Mouse (Mus musculus) mesoderm, embryonic 11.5 days (tissue): ENCODE measurements around the gene Itpr2.
A peak's percentile ranks its signal among the peaks of the same experiment; 100 is the strongest.

Experiments used
- DNase-seq: peaks from one replicate; pipeline ENCODE4 v3.0.0-alpha.2; 2012; ENCODE audit warnings: low read depth, low spot score

The Itpr2 gene

GRCm38 (mm10) chr6:146509891-146510290 is 7.9 kb upstream of the Itpr2 start:
- no peak for DNase-seq

- no peak for DNase-seq
These were observed 2.4 kb upstream of the Itpr2 start for GRCm38 (mm10) chr6:146504459-146504858.

GRCm38 (mm10) chr6:146502856-146503255 is 833 bp upstream of the Itpr2 start:
- no peak for DNase-seq

GRCm38 (mm10) chr6:146501316-146501865 is 632 bp downstream of the Itpr2 start:
- peak; percentile 30 for DNase-seq

- no peak for DNase-seq
These were observed 1.3 kb downstream of the Itpr2 start for GRCm38 (mm10) chr6:146500771-146501170.

- no peak for DNase-seq
These were observed 1.8 kb downstream of the Itpr2 start for GRCm38 (mm10) chr6:146500206-146500605.

GRCm38 (mm10) chr6:146499566-146499965 is 2.5 kb downstream of the Itpr2 start:
- no peak for DNase-seq

GRCm38 (mm10) chr6:146498416-146498815 is 3.6 kb downstream of the Itpr2 start:
- DNase-seq, result no peak

GRCm38 (mm10) chr6:146497866-146498265 is 4.2 kb downstream of the Itpr2 start:
- no peak for DNase-seq

GRCm38 (mm10) chr6:146497435-146497834 is 4.6 kb downstream of the Itpr2 start:
- DNase-seq, result no peak

GRCm38 (mm10) chr6:146491680-146492079 is 10.3 kb downstream of the Itpr2 start:
- DNase-seq, result no peak

GRCm38 (mm10) chr6:146490416-146490960 is 11.5 kb downstream of the Itpr2 start:
- no peak for DNase-seq

GRCm38 (mm10) chr6:146489841-146490240 is 12.2 kb downstream of the Itpr2 start:
- DNase-seq, result no peak

GRCm38 (mm10) chr6:146488749-146489148 is 13.3 kb downstream of the Itpr2 start:
- no peak for DNase-seq

- DNase-seq, result no peak
These were observed 14.9 kb downstream of the Itpr2 start for GRCm38 (mm10) chr6:146487079-146487478.

- no peak for DNase-seq
These were observed 15.9 kb downstream of the Itpr2 start for GRCm38 (mm10) chr6:146486073-146486472.

- no peak for DNase-seq
These were observed 20.6 kb downstream of the Itpr2 start for GRCm38 (mm10) chr6:146481441-146481840.

- no peak for DNase-seq
These were observed 21.1 kb downstream of the Itpr2 start for GRCm38 (mm10) chr6:146480925-146481324.

- DNase-seq, result no peak
These were observed 22.9 kb downstream of the Itpr2 start for GRCm38 (mm10) chr6:146478888-146479683.

- DNase-seq, result no peak
These were observed 25.2 kb downstream of the Itpr2 start for GRCm38 (mm10) chr6:146476865-146477264.

- DNase-seq, result no peak
These were observed 27.9 kb downstream of the Itpr2 start for GRCm38 (mm10) chr6:146474166-146474565.

GRCm38 (mm10) chr6:146473216-146473955 is 28.6 kb downstream of the Itpr2 start:
- DNase-seq, result no peak
